ENCODE assay signal across 8 mouse cellular contexts in genomic region chr14:45657641-45658611, GRCm38 (mm10). TPM values are rescaled to one million over a fixed set of nuclear protein-coding genes. Genes with fewer than 3 reads are reported as not detected.
A peak's percentile ranks its signal among the peaks of the same experiment; 100 is the strongest.
DNase-seq lines count a peak whose midpoint lies in the region; ATAC-seq lines count a peak whose summit lies in the region.

TSS of gene Ddhd1 (minus strand) at chr14:45658143.

- H3K27me3 ChIP-seq in hindbrain, embryonic 13.5 days: no peaks in the 10 kb centered on the region

- H3K4me3 ChIP-seq in hindbrain, embryonic 13.5 days: peak within 1 kb of the TSS; percentile 88

- peaks cover 34% of the 10 kb centered on the region for H3K4me1 ChIP-seq in hindbrain, embryonic 13.5 days (replicated peaks)

- no peaks in the 10 kb centered on the region for H3K9me3 ChIP-seq in hindbrain, embryonic 13.5 days

- H3K9ac ChIP-seq in hindbrain, embryonic 13.5 days: peak within 1 kb of the TSS; percentile 96

- H3K4me2 ChIP-seq in hindbrain, embryonic 13.5 days: peak within 1 kb of the TSS; percentile 86

- H3K27ac ChIP-seq in hindbrain, embryonic 13.5 days: peak within 1 kb of the TSS; percentile 97

- WGBS in hindbrain, embryonic 13.5 days: under 1% methylated on average over 110 of the region's 123 CpGs

- peak; percentile 94 for ATAC-seq in hindbrain, embryonic 13.5 days (ENCODE audit: low FRiP score)

- H3K36me3 ChIP-seq in hindbrain, embryonic 13.5 days: no peaks in the 10 kb centered on the region

- DNase-seq in NIH3T3 (ENCODE audit: low read depth): peak; percentile 91
- peak; percentile 92 to 95 for DNase-seq in cerebellum, postnatal 10 days
- peak; percentile 77 to 80 for DNase-seq in frontal cortex, postnatal 14 days (ENCODE audit: low spot score in 2 of 2)
- DNase-seq in layer of hippocampus, postnatal 25 days (ENCODE audit: extremely low spot score in 1 of 2, low spot score in 1 of 2): peak; percentile 73 to 83
- peak; percentile 87 for DNase-seq in lung, postnatal 25 days (ENCODE audit: low spot score)
- DNase-seq in retina, embryonic 14.5 days (ENCODE audit: low spot score): peak; percentile 91
- DNase-seq in thymus, postnatal 4 days: peak; percentile 89

RNA-seq across cellular contexts. Expression of gene Ddhd1, which starts in this region (rescaled TPM):
- polyA plus RNA-seq in hindbrain, embryonic 13.5 days (2015; fragmentation: Nextera tagmentation; extraction: Ambion mirVana): 15.8 and 19.2 TPM in 2 replicates
- total RNA-seq in layer of hippocampus, postnatal 25 days (2021): 10 to 100 TPM; 63.8 to 78.2 TPM

Comparison
In these comparisons a context has a peak if more than half of its experiments do, and no peak if none do; other contexts are left out.
1. Peak in every context shown above with its lines: DNase-seq, ATAC-seq, H3K4me3 ChIP-seq and H3K27ac ChIP-seq.